Mouse (Mus musculus) embryo, embryonic 11.5 days (tissue): ENCODE results near the gene Itga9.

Source experiments
- DNase-seq: peaks from one replicate; pipeline ENCODE4 v3.0.0-alpha.2; 2012; ENCODE audit warnings: low read depth, low spot score

Itga9 gene

GRCm38 (mm10) chr9:118653436-118653835 is 46.9 kb downstream of the Itga9 start:
- no peak for DNase-seq

- DNase-seq = no peak
These were observed 48.5 kb downstream of the Itga9 start for GRCm38 (mm10) chr9:118654969-118655368.

- DNase-seq = no peak
These were observed 49.2 kb downstream of the Itga9 start for GRCm38 (mm10) chr9:118655726-118656125.

- DNase-seq = no peak
These were observed 51.7 kb downstream of the Itga9 start for GRCm38 (mm10) chr9:118658159-118658558.

GRCm38 (mm10) chr9:118659809-118660208 is 53.3 kb downstream of the Itga9 start:
- no peak for DNase-seq

GRCm38 (mm10) chr9:118660259-118660658 is 53.8 kb downstream of the Itga9 start:
- no peak for DNase-seq

- no peak for DNase-seq
These were observed 55.5 kb downstream of the Itga9 start for GRCm38 (mm10) chr9:118662026-118662425.

- no peak for DNase-seq
These were observed 56.0 kb downstream of the Itga9 start for GRCm38 (mm10) chr9:118662476-118662875.

- no peak for DNase-seq
These were observed 57.4 kb downstream of the Itga9 start for GRCm38 (mm10) chr9:118663938-118664337.

- no peak for DNase-seq
These were observed 59.6 kb downstream of the Itga9 start for GRCm38 (mm10) chr9:118666069-118666468.

GRCm38 (mm10) chr9:118669696-118670095 is 63.2 kb downstream of the Itga9 start:
- DNase-seq = no peak

GRCm38 (mm10) chr9:118674277-118674676 is 67.8 kb downstream of the Itga9 start:
- no peak for DNase-seq

GRCm38 (mm10) chr9:118674761-118675160 is 68.3 kb downstream of the Itga9 start:
- no peak for DNase-seq

GRCm38 (mm10) chr9:118675573-118676170 is 69.2 kb downstream of the Itga9 start:
- DNase-seq = no peak

- DNase-seq = no peak
These were observed 70.2 kb downstream of the Itga9 start for GRCm38 (mm10) chr9:118676692-118677091.

GRCm38 (mm10) chr9:118677349-118677748 is 70.9 kb downstream of the Itga9 start:
- DNase-seq = no peak

GRCm38 (mm10) chr9:118678020-118678750 is 71.7 kb downstream of the Itga9 start:
- DNase-seq = no peak

GRCm38 (mm10) chr9:118678759-118679158 is 72.3 kb downstream of the Itga9 start:
- DNase-seq = no peak

GRCm38 (mm10) chr9:118681506-118681905 is 75.0 kb downstream of the Itga9 start:
- DNase-seq = no peak

GRCm38 (mm10) chr9:118682154-118682553 is 75.7 kb downstream of the Itga9 start:
- no peak for DNase-seq

- DNase-seq = no peak
These were observed 77.0 kb downstream of the Itga9 start for GRCm38 (mm10) chr9:118683507-118683906.

- no peak for DNase-seq
These were observed 77.9 kb downstream of the Itga9 start for GRCm38 (mm10) chr9:118684343-118684742.
